ENCODE assay signal across 10 mouse cellular contexts in genomic region chr13:51917658-51918057, GRCm38 (mm10).
DNase-seq lines count a peak whose midpoint lies in the region; ATAC-seq lines count a peak whose summit lies in the region.
"Had no signal": no experiment of that assay in that cellular context is flagged by ENCODE, and none has a peak within 500 bp of the region (broad histone marks: within the 10 kb centered on the region; RNA-seq: fewer than 3 reads in every experiment).

No protein-coding gene starts in this region.

- peak; percentile 88 for DNase-seq in left cerebral cortex, postnatal 4 days
- DNase-seq in left cerebral cortex, postnatal 36 days (ENCODE audit: low spot score in 2 of 2), result no peak
- no peak for DNase-seq in right cerebral cortex, postnatal 36 days (ENCODE audit: low spot score in 2 of 2)
- DNase-seq in lung, postnatal 10 days, result no peak
- no peak for DNase-seq in thymus, postnatal 14 days
- DNase-seq: liver, embryonic 13.5 days; thymus, postnatal 4 days had no signal

- peak overlapping the region; percentile 83 for H3K27ac ChIP-seq in forebrain, embryonic 15.5 days (replicated peaks)
- H3K27ac ChIP-seq in midbrain, embryonic 12.5 days (replicated peaks), result peak overlapping the region; percentile 87
- H3K27ac ChIP-seq in stomach, embryonic 16.5 days (ENCODE audit: low read length), result no peak overlapping the region
- H3K27ac ChIP-seq: liver, embryonic 13.5 days had no signal

- no peaks in the 10 kb centered on the region for H3K27me3 ChIP-seq in forebrain, embryonic 15.5 days
- peaks cover 90% of the 10 kb centered on the region for H3K27me3 ChIP-seq in midbrain, embryonic 12.5 days
- no peaks in the 10 kb centered on the region for H3K27me3 ChIP-seq in stomach, embryonic 16.5 days (ENCODE audit: control insufficient read depth, insufficient read depth, low read length)

- ATAC-seq in forebrain, embryonic 15.5 days (replicated peaks), result peak; percentile 62
- ATAC-seq in midbrain, embryonic 12.5 days (ENCODE audit: low FRiP score, low read depth), result peak; percentile 13; the same call in 1 of the 2 replicates
- ATAC-seq in stomach, embryonic 16.5 days (ENCODE audit: insufficient read depth, low FRiP score), result no peak

- no peak overlapping the region for H3K4me2 ChIP-seq in forebrain, embryonic 15.5 days (replicated peaks)
- no peak overlapping the region for H3K4me2 ChIP-seq in midbrain, embryonic 12.5 days (replicated peaks)
- H3K4me2 ChIP-seq in stomach, embryonic 16.5 days (ENCODE audit: low read depth, low read length), result no peak overlapping the region
- H3K4me2 ChIP-seq: liver, embryonic 13.5 days had no signal

- no peak overlapping the region for H3K4me3 ChIP-seq in forebrain, embryonic 15.5 days
- H3K4me3 ChIP-seq in midbrain, embryonic 12.5 days, result no peak overlapping the region
- H3K4me3 ChIP-seq in stomach, embryonic 16.5 days (replicated peaks; ENCODE audit: low read length), result no peak overlapping the region
- H3K4me3 ChIP-seq: liver, embryonic 13.5 days had no signal

- no peak overlapping the region for H3K9ac ChIP-seq in forebrain, embryonic 15.5 days (replicated peaks)
- no peak overlapping the region for H3K9ac ChIP-seq in midbrain, embryonic 12.5 days (replicated peaks)
- H3K9ac ChIP-seq in stomach, embryonic 16.5 days (ENCODE audit: low read length), result peak overlapping the region; percentile 26; the same call in 1 of the 2 replicates
- H3K9ac ChIP-seq: liver, embryonic 13.5 days had no signal

- H3K4me1 ChIP-seq in forebrain, embryonic 15.5 days, result peaks cover 58% of the 10 kb centered on the region
- H3K4me1 ChIP-seq in midbrain, embryonic 12.5 days, result peaks cover 61% of the 10 kb centered on the region
- H3K4me1 ChIP-seq in stomach, embryonic 16.5 days (ENCODE audit: control insufficient read depth, insufficient read depth, low read length), result peaks cover 23% of the 10 kb centered on the region

- no peaks in the 10 kb centered on the region for H3K36me3 ChIP-seq in forebrain, embryonic 15.5 days
- no peaks in the 10 kb centered on the region for H3K36me3 ChIP-seq in midbrain, embryonic 12.5 days
- H3K36me3 ChIP-seq in stomach, embryonic 16.5 days (ENCODE audit: control insufficient read depth, insufficient read depth, low read length), result no peaks in the 10 kb centered on the region
- H3K36me3 ChIP-seq: liver, embryonic 13.5 days had no signal

- intact Hi-C loops in left cerebral cortex, postnatal 4 days (cut with DNase I), result loop anchor here (5.0 kb wide), 1 partner anchor 70 kb away; the partner anchor contains the start of gene Gadd45g
- intact Hi-C loops in left cerebral cortex, postnatal 36 days (cut with DNase I), result no loop called here

- 16% methylated on average over 7 of the region's 7 CpGs for WGBS in forebrain, embryonic 15.5 days
- 18% methylated on average over 7 of the region's 7 CpGs for WGBS in midbrain, embryonic 12.5 days
- 60% methylated on average over 7 of the region's 7 CpGs for WGBS in stomach, embryonic 16.5 days

- H3K9me3 ChIP-seq in forebrain, embryonic 15.5 days, result no peaks in the 10 kb centered on the region
- no peaks in the 10 kb centered on the region for H3K9me3 ChIP-seq in midbrain, embryonic 12.5 days
- no peaks in the 10 kb centered on the region for H3K9me3 ChIP-seq in stomach, embryonic 16.5 days (replicated peaks; ENCODE audit: control insufficient read depth, low read length)
- H3K9me3 ChIP-seq: liver, embryonic 13.5 days had no signal
